Mouse (Mus musculus) testis, adult 2 months (tissue): Measurements from ENCODE around the gene Kiz.

Source experiments
- CTCF ChIP-seq: fragments of 200-500 bp; IDR thresholded peaks from 2 replicates; pipeline ENCODE4 v1.5.1; 2012; ENCODE audit warnings: low read depth, mild to moderate bottlenecking, inconsistent platforms, low read length, moderate library complexity; ENCODE audit not compliant: control insufficient read depth, insufficient read depth, insufficient replicate concordance
- POLR2A ChIP-seq: fragments of 200-500 bp; IDR thresholded peaks from 2 replicates; pipeline ENCODE4 v1.6.1; 2012; ENCODE audit warnings: low read depth, mild to moderate bottlenecking, inconsistent platforms, low read length, moderate library complexity; ENCODE audit not compliant: control insufficient read depth

GRCm38 (mm10) chr2:146925296-146925695 lies 69.6 kb downstream of the Kiz start:
- no peak for TF ChIP-seq CTCF
- TF ChIP-seq POLR2A, result no peak
